Mouse (Mus musculus): ENCODE data around the gene Des. TPM values are rescaled to one million over a fixed set of nuclear protein-coding genes. Genes with fewer than 3 reads are reported as not detected.

The Des gene
- polyA plus RNA-seq, 1 experiment from 2014 or later = 341 TPM

GRCm38 (mm10) chr1:75337097-75337496 lies 23.0 kb upstream of the Des start:
- H3K4me3 ChIP-seq = no peak overlapping the region
- DNase-seq (ENCODE audit: low spot score) = no peak
- H3K9me3 ChIP-seq = no peaks in the 10 kb centered on the region
- H3K27ac ChIP-seq = no peak overlapping the region
- no peaks in the 10 kb centered on the region for H3K27me3 ChIP-seq (ENCODE audit: insufficient read depth, poor library complexity, severe bottlenecking)
- no peaks in the 10 kb centered on the region for H3K36me3 ChIP-seq
- WGBS = 65% methylated on average over 9 of the region's 9 CpGs
- H3K4me1 ChIP-seq = peaks cover 27% of the 10 kb centered on the region

GRCm38 (mm10) chr1:75338091-75338694 lies 21.9 kb upstream of the Des start:
- WGBS = 42% methylated on average over 11 of the region's 11 CpGs
- no peak for DNase-seq (ENCODE audit: low spot score)

GRCm38 (mm10) chr1:75339337-75339736 lies 20.8 kb upstream of the Des start:
- Histone ChIP-seq H3K27me3 (ENCODE audit: insufficient read depth, poor library complexity, severe bottlenecking) (no peaks in the 10 kb centered on the region), H3K4me1 (peaks cover 39% of the 10 kb centered on the region), H3K36me3 (no peaks in the 10 kb centered on the region), H3K9me3 (no peaks in the 10 kb centered on the region), H3K4me3 (no peak overlapping the region), H3K27ac (peak overlapping the region; percentile 31; the same call in 1 of the 2 replicates)
- WGBS = 53% methylated on average over 9 of the region's 9 CpGs
- no peak for DNase-seq (ENCODE audit: low spot score)

More at GRCm38 (mm10) chr1:75338091-75338694, 21.9 kb upstream of the Des start:
- Histone ChIP-seq H3K4me3 (no peak overlapping the region), H3K4me1 (peaks cover 27% of the 10 kb centered on the region), H3K27me3 (ENCODE audit: insufficient read depth, poor library complexity, severe bottlenecking) (no peaks in the 10 kb centered on the region), H3K27ac (peak overlapping the region; percentile 36; the same call in 1 of the 2 replicates), H3K9me3 (no peaks in the 10 kb centered on the region), H3K36me3 (no peaks in the 10 kb centered on the region)

- peaks cover 50% of the 10 kb centered on the region for H3K4me1 ChIP-seq
- 69% methylated on average over 2 of the region's 2 CpGs for WGBS
- no peaks in the 10 kb centered on the region for H3K36me3 ChIP-seq
- H3K27me3 ChIP-seq (ENCODE audit: insufficient read depth, poor library complexity, severe bottlenecking) = no peaks in the 10 kb centered on the region
- H3K4me3 ChIP-seq = no peak overlapping the region
- no peaks in the 10 kb centered on the region for H3K9me3 ChIP-seq
- H3K27ac ChIP-seq = no peak overlapping the region
- no peak for DNase-seq (ENCODE audit: low spot score)
These were observed 19.6 kb upstream of the Des start for GRCm38 (mm10) chr1:75340519-75340918.

GRCm38 (mm10) chr1:75342874-75343416 lies 17.2 kb upstream of the Des start:
- H3K9me3 ChIP-seq = no peaks in the 10 kb centered on the region
- H3K4me3 ChIP-seq = no peak overlapping the region
- no peak overlapping the region for H3K27ac ChIP-seq
- H3K27me3 ChIP-seq (ENCODE audit: insufficient read depth, poor library complexity, severe bottlenecking) = no peaks in the 10 kb centered on the region
- H3K4me1 ChIP-seq = peaks cover 67% of the 10 kb centered on the region
- WGBS = under 1% methylated on average over 8 of the region's 8 CpGs
- no peak for DNase-seq (ENCODE audit: low spot score)
- no peaks in the 10 kb centered on the region for H3K36me3 ChIP-seq

- Histone ChIP-seq H3K36me3 (no peaks in the 10 kb centered on the region), H3K27me3 (ENCODE audit: insufficient read depth, poor library complexity, severe bottlenecking) (no peaks in the 10 kb centered on the region), H3K27ac (peak overlapping the region; percentile 90), H3K4me3 (peak overlapping the region; percentile 40), H3K9me3 (no peaks in the 10 kb centered on the region), H3K4me1 (peaks cover 68% of the 10 kb centered on the region)
- WGBS = 2% methylated on average over 15 of the region's 15 CpGs
- peak; percentile 80 for DNase-seq (ENCODE audit: low spot score)
These were observed 15.7 kb upstream of the Des start for GRCm38 (mm10) chr1:75344291-75345035.

- H3K9me3 ChIP-seq = no peaks in the 10 kb centered on the region
- no peaks in the 10 kb centered on the region for H3K36me3 ChIP-seq
- peak overlapping the region; percentile 90 for H3K27ac ChIP-seq
- H3K4me3 ChIP-seq = peak overlapping the region; percentile 40
- 22% methylated on average over 20 of the region's 20 CpGs for WGBS
- no peaks in the 10 kb centered on the region for H3K27me3 ChIP-seq (ENCODE audit: insufficient read depth, poor library complexity, severe bottlenecking)
- H3K4me1 ChIP-seq = peaks cover 67% of the 10 kb centered on the region
- DNase-seq (ENCODE audit: low spot score) = no peak
These were observed 14.8 kb upstream of the Des start for GRCm38 (mm10) chr1:75345036-75345935.

GRCm38 (mm10) chr1:75347279-75347678 lies 12.8 kb upstream of the Des start:
- no peaks in the 10 kb centered on the region for H3K27me3 ChIP-seq (ENCODE audit: insufficient read depth, poor library complexity, severe bottlenecking)
- peak overlapping the region; percentile 90 for H3K27ac ChIP-seq
- 30% methylated on average over 5 of the region's 5 CpGs for WGBS
- DNase-seq (ENCODE audit: low spot score) = no peak
- no peak overlapping the region for H3K4me3 ChIP-seq
- peaks cover 67% of the 10 kb centered on the region for H3K4me1 ChIP-seq
- no peaks in the 10 kb centered on the region for H3K9me3 ChIP-seq
- no peaks in the 10 kb centered on the region for H3K36me3 ChIP-seq

- 25% methylated on average over 5 of the region's 5 CpGs for WGBS
- H3K4me1 ChIP-seq = peaks cover 65% of the 10 kb centered on the region
These were observed 10.9 kb upstream of the Des start for GRCm38 (mm10) chr1:75349275-75349674.

GRCm38 (mm10) chr1:75357261-75357660 lies 2.9 kb upstream of the Des start:
- DNase-seq (ENCODE audit: low spot score) = no peak
- no peak overlapping the region; the same call in 1 of the 2 replicates for H3K27ac ChIP-seq
- peaks cover 52% of the 10 kb centered on the region for H3K4me1 ChIP-seq

More at GRCm38 (mm10) chr1:75349275-75349674, 10.9 kb upstream of the Des start:
- Histone ChIP-seq H3K9me3 (no peaks in the 10 kb centered on the region), H3K4me3 (peak overlapping the region; percentile 1; the same call in 1 of the 2 replicates), H3K27ac (peak overlapping the region; percentile 90), H3K36me3 (no peaks in the 10 kb centered on the region), H3K27me3 (ENCODE audit: insufficient read depth, poor library complexity, severe bottlenecking) (no peaks in the 10 kb centered on the region)
- DNase-seq (ENCODE audit: low spot score) = no peak

GRCm38 (mm10) chr1:75358009-75358408 lies 2.1 kb upstream of the Des start:
- Histone ChIP-seq H3K9me3 (no peaks in the 10 kb centered on the region), H3K36me3 (peaks cover 9% of the 10 kb centered on the region), H3K4me3 (no peak overlapping the region), H3K27me3 (ENCODE audit: insufficient read depth, poor library complexity, severe bottlenecking) (peaks cover 23% of the 10 kb centered on the region), H3K4me1 (peaks cover 59% of the 10 kb centered on the region), H3K27ac (peak overlapping the region; percentile 91)
- WGBS = 77% methylated on average over 4 of the region's 4 CpGs
- no peak for DNase-seq (ENCODE audit: low spot score)

More at GRCm38 (mm10) chr1:75357261-75357660, 2.9 kb upstream of the Des start:
- WGBS = 79% methylated on average over 7 of the region's 7 CpGs
- Histone ChIP-seq H3K9me3 (no peaks in the 10 kb centered on the region), H3K27me3 (ENCODE audit: insufficient read depth, poor library complexity, severe bottlenecking) (peaks cover 23% of the 10 kb centered on the region), H3K36me3 (peaks cover 2% of the 10 kb centered on the region), H3K4me3 (no peak overlapping the region)

GRCm38 (mm10) chr1:75359346-75359745 lies 783 bp upstream of the Des start:
- H3K9me3 ChIP-seq = no peaks in the 10 kb centered on the region
- H3K27ac ChIP-seq = peak overlapping the region; percentile 91
- no peak for DNase-seq (ENCODE audit: low spot score)
- peak overlapping the region; percentile 65 for H3K4me3 ChIP-seq
- peaks cover 57% of the 10 kb centered on the region for H3K4me1 ChIP-seq
- peaks cover 23% of the 10 kb centered on the region for H3K36me3 ChIP-seq
- WGBS = 37% methylated on average over 13 of the region's 13 CpGs
- H3K27me3 ChIP-seq (ENCODE audit: insufficient read depth, poor library complexity, severe bottlenecking) = peaks cover 23% of the 10 kb centered on the region
